Mouse (Mus musculus) G1E (cell line): ENCODE measurements around the gene Aqp5.

ENCODE experiments used
- CTCF ChIP-seq: IDR thresholded peaks from 2 replicates; pipeline ENCODE4 v1.5.1; 2012; ENCODE audit warnings: low read depth, low read length, inconsistent platforms, mixed read lengths
- GATA1 ChIP-seq: IDR thresholded peaks from 2 replicates; pipeline ENCODE4 v1.6.1; 2012; ENCODE audit warnings: borderline replicate concordance, low read length, inconsistent platforms, mixed read lengths

GRCm38 (mm10) chr15:99614753-99615152 is 24.2 kb downstream of the Aqp5 start:
- no peak for TF ChIP-seq CTCF
- no peak for TF ChIP-seq GATA1
